Mouse (Mus musculus): ENCODE measurements around the gene Sbf2.

Gene Sbf2

GRCm38 (mm10) chr7:110283484-110284275 is 331.0 kb downstream of the Sbf2 start:
- CTCF ChIA-PET = no interaction called here

- CTCF ChIA-PET = no interaction called here
Measured at GRCm38 (mm10) chr7:110282797-110283196, 331.9 kb downstream of the Sbf2 start.

DNA sequence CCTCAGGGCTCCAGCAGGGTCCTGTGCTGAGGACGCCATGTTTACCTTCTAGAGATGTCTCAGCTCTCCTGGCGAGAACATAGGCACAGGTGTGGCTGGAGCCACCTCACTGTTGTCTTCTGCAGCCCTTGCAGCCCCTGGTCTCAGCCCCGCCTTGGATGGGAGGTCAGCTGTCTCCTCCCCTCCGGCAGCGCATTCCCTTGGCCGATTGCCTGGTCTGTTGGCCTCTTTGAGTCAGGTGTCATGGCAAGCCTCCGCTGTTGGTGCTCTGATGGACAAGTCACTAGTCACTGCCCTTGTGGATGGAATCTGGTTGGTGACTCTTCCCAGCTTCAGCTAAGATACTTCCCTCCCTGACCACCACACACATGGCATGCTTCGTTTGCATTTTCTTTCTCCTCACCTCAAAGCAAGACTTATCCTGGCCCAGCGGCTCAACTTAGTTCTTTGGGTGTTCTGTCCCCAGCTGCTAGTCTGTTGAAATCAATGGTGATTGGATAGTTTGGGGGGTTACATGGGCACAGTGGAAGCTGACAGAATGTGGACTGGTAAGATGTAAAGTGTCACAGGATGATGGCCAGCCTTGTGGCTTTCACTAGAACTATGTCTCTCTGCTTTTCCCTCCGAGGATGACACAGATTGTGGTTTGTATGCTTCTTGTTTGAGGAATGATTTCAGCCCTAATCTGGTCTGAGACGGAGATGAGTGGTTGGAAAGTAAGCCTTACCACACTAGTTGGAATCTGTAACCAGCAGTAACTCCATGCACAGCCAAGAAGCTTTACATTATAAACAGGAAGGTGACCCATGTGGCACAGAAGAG is 333.1 kb downstream of the Sbf2 start:
- CTCF ChIA-PET = interaction anchor here (0.6 kb wide), 1 partner anchor 186 kb away, joined by 6 read pairs; no protein-coding TSS in a partner anchor

DNA sequence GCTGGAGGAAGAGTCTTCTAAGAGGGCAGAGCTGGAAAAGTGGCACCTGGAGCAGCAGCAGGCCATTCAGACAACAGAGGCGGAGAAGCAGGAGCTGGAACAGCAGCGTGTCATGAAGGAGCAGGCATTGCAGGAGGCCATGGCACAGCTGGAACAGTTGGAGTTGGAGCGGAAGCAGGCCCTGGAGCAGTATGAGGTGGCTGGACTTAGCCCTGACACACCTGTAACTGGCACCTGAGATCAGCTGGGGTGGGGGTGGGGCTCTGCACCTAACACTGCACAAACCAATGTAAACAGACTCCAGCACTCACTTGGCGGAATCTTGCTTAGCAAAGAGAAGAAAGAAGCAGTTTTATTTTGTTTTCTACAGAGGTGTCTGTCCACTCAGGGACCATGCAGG is 335.5 kb downstream of the Sbf2 start:
- CTCF ChIA-PET = no interaction called here

GRCm38 (mm10) chr7:110277734-110278245 is 336.9 kb downstream of the Sbf2 start:
- CTCF ChIA-PET = interaction anchor here (0.5 kb wide), 1 partner anchor 68 kb away, joined by 9 read pairs; no protein-coding TSS in a partner anchor

GRCm38 (mm10) chr7:110272434-110272833 is 342.3 kb downstream of the Sbf2 start:
- CTCF ChIA-PET = no interaction called here

GRCm38 (mm10) chr7:110271814-110272213 is 342.9 kb downstream of the Sbf2 start:
- CTCF ChIA-PET = no interaction called here

- CTCF ChIA-PET = interaction anchor here (0.6 to 1.3 kb wide), 3 partner anchors 10 to 360 kb away, joined by 3 to 4 read pairs (median 3); no protein-coding TSS in a partner anchor
Measured at GRCm38 (mm10) chr7:110270455-110270854, 344.3 kb downstream of the Sbf2 start.

DNA sequence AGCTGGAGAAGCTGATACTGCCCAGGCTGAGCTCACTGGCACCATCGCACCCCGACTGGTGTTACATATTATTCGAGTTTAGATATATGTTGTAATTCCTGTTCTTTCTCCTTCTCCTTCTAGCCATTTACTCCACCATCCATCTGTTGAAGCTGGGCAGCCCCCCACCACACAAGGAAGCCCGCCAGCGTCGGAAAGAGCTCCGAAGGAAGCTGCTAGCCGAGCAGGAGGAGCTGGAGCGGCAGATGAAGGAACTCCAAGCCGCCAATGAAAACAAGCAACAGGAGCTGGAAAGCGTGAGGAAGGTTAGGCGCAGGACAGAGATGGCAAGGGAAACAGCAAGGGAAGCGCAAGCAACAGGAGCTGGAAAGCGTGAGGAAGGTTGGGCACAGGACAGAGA is 344.9 kb downstream of the Sbf2 start:
- CTCF ChIA-PET = interaction anchor here (0.6 to 1.3 kb wide), 3 partner anchors 10 to 361 kb away, joined by 3 to 8 read pairs (median 3); no protein-coding TSS in a partner anchor

GRCm38 (mm10) chr7:110268511-110268910 is 346.2 kb downstream of the Sbf2 start:
- CTCF ChIA-PET = interaction anchor here (0.6 kb wide), 1 partner anchor 105 kb away, joined by 3 read pairs; no protein-coding TSS in a partner anchor

- CTCF ChIA-PET = interaction anchor here (0.6 kb wide), 1 partner anchor 129 kb away, joined by 3 read pairs; no protein-coding TSS in a partner anchor
Measured at GRCm38 (mm10) chr7:110267994-110268393, 346.7 kb downstream of the Sbf2 start.

GRCm38 (mm10) chr7:110267014-110267413 is 347.7 kb downstream of the Sbf2 start:
- CTCF ChIA-PET = interaction anchor here (0.6 to 1.3 kb wide), 3 partner anchors 21 to 103 kb away, joined by 3 to 7 read pairs (median 4); no protein-coding TSS in a partner anchor

DNA sequence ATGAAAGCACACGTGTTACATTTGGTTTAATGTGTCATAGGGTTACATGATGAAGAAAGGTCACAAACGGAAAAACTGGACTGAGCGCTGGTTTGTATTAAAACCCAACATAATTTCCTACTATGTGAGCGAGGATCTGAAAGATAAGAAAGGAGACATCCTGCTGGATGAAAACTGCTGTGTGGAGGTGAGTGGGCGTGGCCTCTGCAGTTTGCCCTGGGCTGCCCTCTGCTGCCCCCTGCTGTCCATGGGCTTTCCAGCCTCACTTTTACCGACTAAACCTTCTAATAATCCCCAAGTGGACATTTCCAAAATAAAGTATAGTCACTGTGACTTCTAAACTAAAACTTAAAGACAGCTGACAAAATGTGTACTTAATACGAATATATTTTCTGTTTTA is 348.9 kb downstream of the Sbf2 start:
- CTCF ChIA-PET = interaction anchor here (1.2 to 1.3 kb wide), 2 partner anchors 22 to 101 kb away, joined by 4 to 7 read pairs; no protein-coding TSS in a partner anchor

- CTCF ChIA-PET = no interaction called here
Measured at GRCm38 (mm10) chr7:110263474-110263873, 351.2 kb downstream of the Sbf2 start.

GRCm38 (mm10) chr7:110262661-110263060 is 352.1 kb downstream of the Sbf2 start:
- CTCF ChIA-PET = interaction anchor here (0.7 kb wide), 1 partner anchor 28 kb away, joined by 3 read pairs; no protein-coding TSS in a partner anchor

GRCm38 (mm10) chr7:110261807-110262206 is 352.9 kb downstream of the Sbf2 start:
- CTCF ChIA-PET = no interaction called here

GRCm38 (mm10) chr7:110259966-110260711 is 354.6 kb downstream of the Sbf2 start:
- CTCF ChIA-PET = interaction anchor here (0.6 kb wide), 1 partner anchor 19 kb away, joined by 3 read pairs; no protein-coding TSS in a partner anchor

DNA sequence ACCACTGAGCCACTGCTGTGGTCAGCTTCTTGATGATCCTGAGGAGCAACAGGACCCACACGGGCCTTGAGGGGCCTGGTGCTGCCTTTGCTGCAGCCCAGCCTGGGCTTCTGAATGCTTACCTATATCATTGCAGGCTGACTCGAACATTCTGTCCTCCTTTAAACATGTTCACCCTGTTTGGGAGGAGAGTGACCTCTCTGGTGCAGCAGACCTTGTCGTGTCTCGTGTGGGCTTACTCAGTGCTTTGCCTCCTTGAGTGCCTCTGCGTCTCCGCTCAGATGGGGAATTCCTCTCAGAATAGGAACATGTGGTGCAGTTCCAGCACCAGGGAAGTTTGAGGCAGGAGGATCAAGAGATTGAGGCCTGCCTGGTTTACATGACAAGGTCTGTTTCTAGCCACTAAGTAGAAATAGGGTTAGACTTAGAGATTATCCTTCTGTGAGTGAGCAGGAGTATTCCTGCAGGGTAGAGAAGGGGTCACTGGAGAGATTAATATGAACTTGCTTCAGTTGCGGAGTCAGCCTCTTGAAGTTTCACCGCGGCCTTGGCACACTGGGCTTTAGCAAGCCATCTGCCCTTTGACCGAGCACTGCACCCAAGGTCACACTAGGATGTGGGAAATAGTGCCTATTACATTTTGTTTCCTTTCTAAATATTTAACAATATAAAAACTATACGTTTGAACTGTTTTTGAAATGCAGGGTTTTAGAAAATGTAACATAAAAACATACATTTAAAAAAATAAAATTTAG is 356.3 kb downstream of the Sbf2 start:
- CTCF ChIA-PET = interaction anchor here (0.6 kb wide), 1 partner anchor 160 kb away, joined by 3 read pairs; no protein-coding TSS in a partner anchor
